Mouse (Mus musculus) right cerebral cortex, postnatal 4 days (tissue): ENCODE results near the gene Bnc2.

Source experiments
- DNase-seq: peaks from one replicate; pipeline ENCODE4 v3.0.0-alpha.2; 2022

Bnc2 gene

DNA sequence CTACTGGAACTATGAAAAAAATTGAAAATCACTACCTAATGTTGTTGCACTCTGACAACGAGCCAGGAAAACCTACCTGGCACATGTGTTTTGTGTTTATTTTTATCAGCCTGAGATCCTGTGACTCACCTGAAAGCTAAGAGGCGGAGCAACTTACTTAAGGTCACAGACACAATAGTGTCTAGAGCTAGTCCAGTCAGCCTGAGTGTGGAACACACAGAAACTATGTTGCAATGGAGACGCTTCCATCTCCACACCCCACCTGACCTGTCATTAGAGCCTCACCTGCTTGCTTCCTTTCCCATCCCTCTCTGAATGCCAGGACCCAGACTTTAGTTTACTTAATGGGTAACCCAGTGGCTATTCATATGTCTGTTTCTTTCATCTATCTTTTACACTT is 364.2 kb downstream of the Bnc2 start:
- no peak for DNase-seq

GRCm38 (mm10) chr4:84308226-84308862 is 366.7 kb downstream of the Bnc2 start:
- no peak for DNase-seq

- no peak for DNase-seq
These were observed 368.0 kb downstream of the Bnc2 start for GRCm38 (mm10) chr4:84306928-84307606.

- no peak for DNase-seq
These were observed 372.1 kb downstream of the Bnc2 start for GRCm38 (mm10) chr4:84302949-84303348.

DNA sequence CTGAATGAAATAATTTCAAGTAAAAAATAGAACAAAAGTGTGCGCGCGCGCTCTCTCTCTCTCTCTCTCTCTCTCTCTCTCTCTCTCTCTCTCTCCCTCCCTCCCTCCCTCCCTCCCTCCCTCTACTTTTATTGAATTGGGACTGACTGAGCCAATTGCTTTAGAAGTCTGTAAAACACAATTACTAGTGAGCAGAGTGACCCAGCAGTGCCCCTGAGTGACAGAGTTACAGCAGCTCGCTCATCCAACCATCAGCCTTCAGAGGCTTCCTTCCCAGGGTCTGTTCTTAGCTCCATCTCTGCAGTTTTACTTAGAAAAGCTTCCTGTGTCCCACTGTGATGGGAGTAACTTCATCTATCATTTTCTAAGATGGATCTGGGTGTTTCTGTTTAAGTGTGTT is 389.9 kb downstream of the Bnc2 start:
- DNase-seq, result no peak

DNA sequence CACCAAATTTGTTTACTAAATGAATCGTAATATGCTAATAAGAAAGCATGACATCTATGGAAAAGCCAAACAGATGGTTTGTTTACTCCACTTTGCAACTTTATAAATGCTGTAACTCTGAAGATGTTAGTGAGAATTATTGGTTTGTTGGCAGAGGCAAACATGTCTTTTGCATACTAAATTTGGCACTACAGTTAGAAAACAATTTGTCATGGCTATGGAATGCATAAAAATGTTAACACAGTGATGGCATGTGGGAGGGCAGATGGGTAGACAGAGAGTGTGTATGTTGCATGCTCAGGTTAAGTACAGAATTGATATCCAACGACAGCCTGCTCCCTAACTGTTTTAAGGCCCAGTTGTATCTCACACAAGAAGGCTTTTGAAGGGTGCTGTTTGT is 392.4 kb downstream of the Bnc2 start:
- DNase-seq, result no peak

DNA sequence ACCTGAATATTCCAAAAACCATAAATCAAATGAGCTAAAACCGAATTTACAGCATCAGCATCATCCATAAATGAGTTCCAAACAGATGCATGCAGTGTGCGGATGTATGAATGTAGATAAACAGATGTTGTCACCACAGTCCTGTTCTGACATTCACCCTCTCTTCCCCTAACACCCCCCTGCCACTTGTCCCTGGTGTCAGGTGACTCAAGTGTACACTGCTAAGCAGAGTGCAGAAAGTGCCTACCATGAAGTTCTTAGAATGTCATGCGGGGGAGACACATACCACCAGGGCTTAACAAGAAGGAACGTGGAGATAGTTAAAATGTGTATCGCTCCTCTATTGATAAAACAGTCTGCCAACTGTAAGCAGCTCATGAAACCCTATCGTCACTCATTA is 396.9 kb downstream of the Bnc2 start:
- DNase-seq, result no peak

DNA sequence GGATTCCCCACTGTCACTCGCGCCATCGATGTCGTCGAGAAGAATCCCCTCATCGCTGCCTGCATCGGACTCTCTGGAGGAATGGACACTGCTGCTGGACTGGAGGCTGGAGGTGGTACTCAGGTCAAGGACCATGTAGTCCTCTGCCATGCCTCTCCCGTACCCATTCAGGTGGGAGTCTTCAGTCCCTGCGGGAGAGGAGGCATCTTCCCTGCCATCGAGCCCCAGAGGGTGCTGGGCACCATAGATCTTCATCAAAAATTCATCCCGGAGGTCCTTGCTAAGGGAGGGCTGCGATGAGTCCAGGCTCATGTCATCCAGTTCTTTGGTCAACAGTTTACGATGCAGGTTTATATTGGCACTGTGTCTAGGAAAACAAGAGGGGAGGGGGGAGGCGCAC is 399.0 kb downstream of the Bnc2 start:
- DNase-seq, result no peak

GRCm38 (mm10) chr4:84274158-84274557 is 400.9 kb downstream of the Bnc2 start:
- DNase-seq, result no peak

- DNase-seq, result no peak
These were observed 402.2 kb downstream of the Bnc2 start for GRCm38 (mm10) chr4:84272867-84273266.

- no peak for DNase-seq
These were observed 405.2 kb downstream of the Bnc2 start for GRCm38 (mm10) chr4:84269845-84270244.

DNA sequence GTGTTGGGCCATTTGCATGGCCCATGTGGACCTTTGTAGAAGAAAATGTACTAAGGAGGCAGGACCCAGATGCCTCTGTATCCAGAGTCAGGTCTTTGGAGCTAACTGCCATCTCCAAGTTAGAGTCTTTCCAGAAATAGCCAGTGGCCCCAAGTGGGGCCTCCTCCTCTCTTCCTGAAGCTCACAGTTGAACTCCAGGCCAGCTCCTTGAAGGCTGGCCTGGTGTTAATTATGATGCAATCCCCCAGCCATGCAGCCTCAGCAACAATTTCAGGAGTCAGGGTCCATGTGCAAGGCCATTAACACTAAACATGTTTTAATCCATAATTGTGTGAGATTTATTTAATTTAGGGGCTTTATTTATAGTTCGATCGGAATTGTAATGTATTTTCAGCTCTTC is 427.7 kb downstream of the Bnc2 start:
- DNase-seq, result no peak

DNA sequence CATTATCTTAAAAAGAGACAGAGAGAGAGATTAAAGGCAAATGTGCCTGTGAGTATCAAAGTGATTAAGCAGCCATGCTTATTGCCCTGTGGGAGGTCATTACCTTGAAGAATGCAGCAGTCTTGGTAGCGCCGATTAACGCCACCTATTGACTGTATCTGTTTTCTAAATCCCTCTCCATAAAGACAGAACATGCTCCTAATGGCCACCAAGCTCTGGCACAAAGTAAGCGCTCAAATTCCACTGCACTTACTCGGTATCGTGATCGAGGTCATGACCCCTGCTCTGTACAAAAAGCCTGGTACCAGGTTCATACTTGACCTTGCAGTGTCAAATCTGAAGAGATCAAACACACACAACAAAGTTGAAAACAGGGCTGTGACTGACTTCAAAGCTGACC is 442.7 kb downstream of the Bnc2 start:
- DNase-seq, result no peak

- no peak for DNase-seq
These were observed 443.8 kb downstream of the Bnc2 start for GRCm38 (mm10) chr4:84231251-84231650.

GRCm38 (mm10) chr4:84229189-84229960 is 445.7 kb downstream of the Bnc2 start:
- DNase-seq, result no peak

DNA sequence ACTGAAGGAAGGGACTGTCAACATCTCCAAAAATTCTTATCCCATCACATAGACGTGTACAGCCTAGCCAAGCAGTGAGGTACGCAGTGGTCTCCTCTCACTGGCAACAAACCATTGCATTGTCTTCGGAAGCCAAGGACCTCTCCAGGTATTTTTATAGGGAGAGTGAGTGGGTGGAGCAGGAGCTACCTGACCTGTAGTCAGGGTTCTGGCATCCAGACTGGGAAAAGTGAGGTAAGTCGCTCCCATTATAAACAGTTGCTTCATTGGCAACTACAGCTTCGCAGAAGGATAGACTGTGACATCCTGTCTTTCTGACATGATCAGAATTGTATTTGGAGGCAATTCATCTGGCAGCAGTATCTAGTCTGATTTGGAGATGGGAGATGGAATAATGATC is 446.5 kb downstream of the Bnc2 start:
- no peak for DNase-seq
